In the genomic region with DNA sequence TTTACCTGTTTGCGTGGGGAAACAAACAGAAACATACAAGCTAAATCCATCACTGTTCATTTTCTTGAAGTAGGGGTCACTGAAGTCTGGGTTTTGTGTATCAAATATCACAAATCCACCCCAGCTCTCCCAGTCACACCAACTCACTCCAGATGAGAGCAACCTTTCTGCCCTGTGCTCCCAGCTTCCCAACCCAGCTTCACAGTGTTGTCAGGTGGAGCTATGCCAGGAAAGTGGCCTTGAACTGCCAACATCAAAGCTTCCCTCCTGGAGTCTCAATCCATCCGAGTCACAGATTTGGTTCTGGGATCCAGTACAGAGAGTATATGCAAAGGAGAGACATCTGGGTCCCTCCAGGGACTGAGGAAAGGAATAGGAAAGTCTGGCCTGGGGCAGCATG, we compare ENCODE assay signal across 9 mouse cellular contexts. TPM values are rescaled to one million over a fixed set of nuclear protein-coding genes. Genes with fewer than 3 reads are reported as not detected.
A peak's percentile ranks its signal among the peaks of the same experiment; 100 is the strongest.
DNase-seq lines count a peak whose midpoint lies in the region; ATAC-seq lines count a peak whose summit lies in the region.
"Had no signal": no experiment of that assay in that cellular context is flagged by ENCODE, and none has a peak within 500 bp of the region (broad histone marks: within the 10 kb centered on the region; RNA-seq: fewer than 3 reads in every experiment).

No protein-coding gene starts in this region.

- 71% methylated on average over 2 of the region's 2 CpGs for WGBS in heart, embryonic 12.5 days
- WGBS in neural tube, embryonic 13.5 days: 73% methylated on average over 2 of the region's 2 CpGs

- H3K9me3 ChIP-seq in heart, embryonic 12.5 days (replicated peaks): no peaks in the 10 kb centered on the region
- H3K9me3 ChIP-seq in neural tube, embryonic 13.5 days: no peaks in the 10 kb centered on the region

- H3K4me3 ChIP-seq in heart, embryonic 12.5 days: peak overlapping the region; percentile 83
- H3K4me3 ChIP-seq in neural tube, embryonic 13.5 days: peak overlapping the region; percentile 87; the same call in 1 of the 2 replicates

- no peak for ATAC-seq in heart, embryonic 12.5 days (ENCODE audit: insufficient number of reproducible peaks, low FRiP score)
- ATAC-seq in neural tube, embryonic 13.5 days (ENCODE audit: low read depth): no peak

- peaks cover 68% of the 10 kb centered on the region for H3K4me1 ChIP-seq in heart, embryonic 12.5 days (replicated peaks)
- peaks cover 44% of the 10 kb centered on the region for H3K4me1 ChIP-seq in neural tube, embryonic 13.5 days (replicated peaks)

- H3K36me3 ChIP-seq in heart, embryonic 12.5 days: peaks cover 7% of the 10 kb centered on the region; the same call in 1 of the 2 replicates
- no peaks in the 10 kb centered on the region for H3K36me3 ChIP-seq in neural tube, embryonic 13.5 days

- H3K9ac ChIP-seq in heart, embryonic 12.5 days: peak overlapping the region; percentile 97
- peak overlapping the region; percentile 98; the same call in 1 of the 2 replicates for H3K9ac ChIP-seq in neural tube, embryonic 13.5 days

- peak overlapping the region; percentile 96 for H3K4me2 ChIP-seq in heart, embryonic 12.5 days
- peak overlapping the region; percentile 86 for H3K4me2 ChIP-seq in neural tube, embryonic 13.5 days

- no peaks in the 10 kb centered on the region for H3K27me3 ChIP-seq in heart, embryonic 12.5 days (replicated peaks)
- H3K27me3 ChIP-seq in neural tube, embryonic 13.5 days: no peaks in the 10 kb centered on the region

- DNase-seq in left cerebral cortex, postnatal 4 days: peak; percentile 21
- no peak for DNase-seq in left cerebral cortex, postnatal 14 days (ENCODE audit: low spot score in 2 of 2)
- DNase-seq in kidney, postnatal 14 days: peak; percentile 48
- no peak for DNase-seq in retina, postnatal 1 day
- no peak for DNase-seq in MN1 (ENCODE audit: low spot score)
- no peak for DNase-seq in thymus, postnatal 36 days

- intact Hi-C loops in left cerebral cortex, postnatal 4 days (cut with DNase I): no loop called here
- intact Hi-C loops in left cerebral cortex, postnatal 14 days (cut with DNase I): no loop called here

- 0 out of 2 replicates have a peak overlapping the region, but pooled peaks have one; percentile 99 for H3K27ac ChIP-seq in heart, embryonic 12.5 days (ENCODE audit: poor library complexity, severe bottlenecking)
- peak overlapping the region; percentile 96; the same call in 1 of the 2 replicates for H3K27ac ChIP-seq in neural tube, embryonic 13.5 days (replicated peaks)
- H3K27ac ChIP-seq: liver, embryonic 14.5 days had no signal

RNA-seq across cellular contexts. Expression of gene Idh2, which starts 1.0 kb away (rescaled TPM):
- total RNA-seq in left cerebral cortex, postnatal 4 days (2021): 10 to 100 TPM; 66.4 to 74.7 TPM
- 10 to 100 TPM; 48.1 to 50.3 TPM for total RNA-seq in left cerebral cortex, postnatal 14 days (2021)
- 1,569 and 1,607 TPM in 2 replicates for polyA plus RNA-seq in heart, embryonic 12.5 days (2016; fragmentation: Nextera tagmentation; extraction: Ambion mirVana)
- 217 and 273 TPM in 2 replicates for polyA plus RNA-seq in neural tube, embryonic 13.5 days (2015; fragmentation: Nextera tagmentation; extraction: Ambion mirVana)

Comparison
In these comparisons a context has a peak if more than half of its experiments do, and no peak if none do; other contexts are left out.
1. DNase-seq: peak in left cerebral cortex, postnatal 4 days (single experiment) and kidney, postnatal 14 days (single experiment); none in left cerebral cortex, postnatal 14 days (0 of 2), retina, postnatal 1 day (single experiment), MN1 (single experiment) and thymus, postnatal 36 days (0 of 2).